Mouse (Mus musculus) embryo, embryonic 11 days (tissue): ENCODE results near the gene Nell2.

Source experiments
- DNase-seq: peaks from one replicate; pipeline ENCODE4 v3.0.0-alpha.2; 2015

The Nell2 gene

GRCm38 (mm10) chr15:95085962-95086361 lies 442.4 kb downstream of the Nell2 start:
- DNase-seq: no peak

- DNase-seq: no peak
Measured at GRCm38 (mm10) chr15:95081654-95082053, 446.7 kb downstream of the Nell2 start.

GRCm38 (mm10) chr15:95075356-95075755 lies 453.0 kb downstream of the Nell2 start:
- DNase-seq: no peak

DNA sequence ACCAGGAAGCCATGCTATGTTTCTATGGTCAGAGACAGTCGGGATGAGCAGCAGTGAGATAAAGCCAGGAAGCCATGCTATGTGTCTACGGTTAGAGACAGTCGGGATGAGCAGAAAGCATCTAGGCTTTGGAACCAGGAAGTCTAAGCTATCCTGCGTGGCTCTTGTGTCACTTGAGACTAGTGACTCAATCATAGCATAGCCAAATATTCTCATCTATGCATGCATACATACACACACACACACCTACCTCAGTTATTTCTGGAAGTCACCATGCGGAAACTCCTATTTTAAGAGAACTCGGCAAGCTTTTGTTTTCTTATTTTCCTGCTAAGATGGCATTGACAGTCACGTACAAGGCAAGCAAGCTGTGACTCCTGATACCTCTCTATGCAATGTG lies 457.5 kb downstream of the Nell2 start:
- no peak for DNase-seq

DNA sequence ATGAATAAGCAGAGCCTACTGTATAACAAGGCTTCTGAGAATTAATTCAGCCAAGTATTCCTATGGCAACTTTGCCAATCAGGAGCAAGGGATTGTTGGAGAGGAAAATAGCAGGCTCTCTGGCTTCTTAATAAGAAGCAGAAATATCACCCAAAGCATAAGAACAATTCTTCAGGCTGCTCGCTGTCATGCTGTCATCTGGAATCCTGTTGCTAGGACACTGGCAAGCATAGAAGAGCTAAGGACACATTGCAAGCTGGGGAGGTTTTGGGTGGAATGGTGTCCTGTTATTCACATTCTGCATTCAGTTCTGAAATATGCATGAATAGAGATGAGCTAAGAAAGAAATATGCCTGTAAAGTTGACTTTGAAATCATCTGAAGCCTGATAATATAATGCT lies 459.6 kb downstream of the Nell2 start:
- no peak for DNase-seq

- DNase-seq: no peak
Measured at GRCm38 (mm10) chr15:95068023-95068422, 460.3 kb downstream of the Nell2 start.

GRCm38 (mm10) chr15:95055081-95055650 lies 473.2 kb downstream of the Nell2 start:
- no peak for DNase-seq

- DNase-seq: no peak
Measured at GRCm38 (mm10) chr15:95049171-95049729, 479.1 kb downstream of the Nell2 start.

DNA sequence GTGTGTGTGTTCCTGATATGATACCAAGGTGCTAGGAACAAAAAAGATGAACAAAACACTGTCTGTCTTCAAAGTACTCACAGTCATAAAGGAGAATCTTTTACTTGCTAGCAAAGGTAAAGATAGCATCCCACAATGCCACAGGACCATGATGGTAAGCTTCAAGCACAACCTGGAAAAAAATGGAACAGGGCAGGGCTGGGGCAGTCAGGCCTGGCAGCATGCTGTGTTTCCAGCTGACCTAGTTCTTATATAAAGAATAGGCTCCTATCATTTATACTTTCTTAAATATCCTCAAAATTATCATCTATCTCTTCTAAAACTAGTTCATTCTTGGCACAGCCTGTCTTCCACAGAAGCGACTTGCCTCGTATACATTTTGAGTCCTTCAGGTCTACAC lies 480.9 kb downstream of the Nell2 start:
- no peak for DNase-seq

- DNase-seq: no peak
Measured at GRCm38 (mm10) chr15:95044011-95044410, 484.3 kb downstream of the Nell2 start.

GRCm38 (mm10) chr15:95042437-95042836 lies 485.9 kb downstream of the Nell2 start:
- no peak for DNase-seq

DNA sequence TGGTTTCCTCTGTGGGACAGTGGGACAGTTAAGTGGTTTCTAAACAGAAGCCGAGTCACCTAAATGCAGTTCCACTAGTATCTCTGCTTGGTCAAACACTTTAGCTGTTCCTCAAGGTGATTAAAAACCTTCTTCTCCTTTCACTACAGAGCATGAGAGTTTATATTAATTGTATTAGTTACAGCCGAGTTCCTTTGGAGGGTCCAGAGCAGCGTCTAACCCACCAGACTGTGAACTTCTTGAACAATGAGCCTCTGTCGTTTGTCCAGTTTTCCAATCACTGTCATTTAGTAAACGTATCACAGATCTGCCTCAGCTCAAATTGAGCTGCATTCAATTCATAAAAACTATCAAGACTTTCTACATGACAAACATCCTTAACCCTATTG lies 498.9 kb downstream of the Nell2 start:
- no peak for DNase-seq

- DNase-seq: no peak
Measured at GRCm38 (mm10) chr15:95028862-95029486, 499.4 kb downstream of the Nell2 start.
